Mouse (Mus musculus): ENCODE measurements around the gene Hnrnph3.
"Not testable (repeated sequence)": the region's sequence is repeated elsewhere in the genome, so short reads cannot be mapped to it uniquely, and the experiment has no call there.

The Hnrnph3 gene

GRCm38 (mm10) chr10:63023749-63024579 lies at the start of gene Hnrnph3, which contains the start of gene Pbld2:
TSS of gene Hnrnph3 (minus strand) at chr10:63024217.
TSS of gene Pbld2 (plus strand) at chr10:63024315.
- DNase-seq = peak; percentile 99

- DNase-seq = peak; percentile 78
These were observed 42.0 kb upstream of the Hnrnph3 start for GRCm38 (mm10) chr10:63065988-63066387.

- no peak for DNase-seq
These were observed 41.5 kb upstream of the Hnrnph3 start for GRCm38 (mm10) chr10:63065561-63065960.

GRCm38 (mm10) chr10:63064516-63064915 lies 40.5 kb upstream of the Hnrnph3 start:
- no peak for DNase-seq

- DNase-seq = no peak
These were observed 39.3 kb upstream of the Hnrnph3 start for GRCm38 (mm10) chr10:63063365-63063764.

- no peak for DNase-seq
These were observed 38.7 kb upstream of the Hnrnph3 start for GRCm38 (mm10) chr10:63062696-63063095.

- DNase-seq = no peak
These were observed 37.2 kb upstream of the Hnrnph3 start for GRCm38 (mm10) chr10:63061266-63061665.

- no peak for DNase-seq
These were observed 36.4 kb upstream of the Hnrnph3 start for GRCm38 (mm10) chr10:63060406-63060805.

GRCm38 (mm10) chr10:63059862-63060261 lies 35.8 kb upstream of the Hnrnph3 start, which contains the start of gene Pbld1:
TSS of gene Pbld1 (plus strand) at chr10:63060162.
- no peak for DNase-seq

- no peak for DNase-seq
These were observed 33.1 kb upstream of the Hnrnph3 start for GRCm38 (mm10) chr10:63056966-63057750.

- DNase-seq = no peak
These were observed 30.6 kb upstream of the Hnrnph3 start for GRCm38 (mm10) chr10:63054586-63054985.

GRCm38 (mm10) chr10:63054071-63054470 lies 30.1 kb upstream of the Hnrnph3 start:
- DNase-seq = not testable (repeated sequence)

GRCm38 (mm10) chr10:63053007-63053406 lies 29.0 kb upstream of the Hnrnph3 start:
- DNase-seq = no peak

- no peak for DNase-seq
These were observed 28.0 kb upstream of the Hnrnph3 start for GRCm38 (mm10) chr10:63052011-63052410.

GRCm38 (mm10) chr10:63051267-63051666 lies 27.2 kb upstream of the Hnrnph3 start:
- no peak for DNase-seq

- no peak for DNase-seq
These were observed 25.1 kb upstream of the Hnrnph3 start for GRCm38 (mm10) chr10:63049106-63049505.

GRCm38 (mm10) chr10:63047751-63048150 lies 23.7 kb upstream of the Hnrnph3 start:
- no peak for DNase-seq

- DNase-seq = no peak
These were observed 19.1 kb upstream of the Hnrnph3 start for GRCm38 (mm10) chr10:63043154-63043553.

GRCm38 (mm10) chr10:63039867-63040628 lies 16.0 kb upstream of the Hnrnph3 start:
- DNase-seq = no peak

- DNase-seq = no peak
These were observed 14.7 kb upstream of the Hnrnph3 start for GRCm38 (mm10) chr10:63038571-63039320.

- no peak for DNase-seq
These were observed 8.9 kb upstream of the Hnrnph3 start for GRCm38 (mm10) chr10:63032956-63033355.

GRCm38 (mm10) chr10:63032267-63032666 lies 8.2 kb upstream of the Hnrnph3 start:
- no peak for DNase-seq

Measured in right cerebral cortex, postnatal 14 days (tissue).